Mouse (Mus musculus) testis, adult 2 months (tissue): ENCODE measurements around the gene Dnaja3.
A peak's percentile ranks its signal among the peaks of the same experiment; 100 is the strongest.

ENCODE experiments used
- CTCF ChIP-seq: fragments of 200-500 bp; IDR thresholded peaks from 2 replicates; pipeline ENCODE4 v1.5.1; 2012; ENCODE audit warnings: low read depth, mild to moderate bottlenecking, inconsistent platforms, low read length, moderate library complexity; ENCODE audit not compliant: control insufficient read depth, insufficient read depth, insufficient replicate concordance
- POLR2A ChIP-seq: fragments of 200-500 bp; IDR thresholded peaks from 2 replicates; pipeline ENCODE4 v1.6.1; 2012; ENCODE audit warnings: low read depth, mild to moderate bottlenecking, inconsistent platforms, low read length, moderate library complexity; ENCODE audit not compliant: control insufficient read depth

- TF ChIP-seq CTCF (no peak), POLR2A (peak; percentile 98)
Measured at GRCm38 (mm10) chr16:4725780-4726527, 86.2 kb downstream of the Dnaja3 start, which contains the start of gene Hmox2.
